1 mouse cellular context compared by ENCODE assay signal in genomic region chr6:134934305-134934704, GRCm38 (mm10).
TF ChIP-seq lines count a peak whose summit lies in the region.

No protein-coding gene starts in this region.

TF ChIP-seq in MEL, 35 proteins besides CTCF, POLR2A, EP300 and RAD21:
- TF ChIP-seq SIN3A (IDR thresholded peaks at IDR 0.05; ENCODE audit: low read length) (no peak), ZKSCAN1 (IDR thresholded peaks at IDR 0.05; ENCODE audit: low read depth, low read length) (no peak), E2F4 (IDR thresholded peaks at IDR 0.05; ENCODE audit: borderline replicate concordance, low read depth, low read length) (no peak), MAZ (IDR thresholded peaks at IDR 0.05; ENCODE audit: low read depth, low read length) (no peak), ZNF384 (IDR thresholded peaks at IDR 0.05; ENCODE audit: low read depth, low read length) (no peak), POLR2AphosphoS2 (IDR thresholded peaks at IDR 0.05; ENCODE audit: low read length) (no peak), USF2 (IDR thresholded peaks at IDR 0.05; ENCODE audit: borderline replicate concordance in 1 of 2, insufficient read depth in 1 of 2, low read depth in 1 of 2, low read length in 2 of 2) (no peak), TCF12 (IDR thresholded peaks at IDR 0.05; ENCODE audit: low read depth, low read length) (peak; percentile 21; the same call in 1 of the 2 replicates), ZC3H11A (IDR thresholded peaks at IDR 0.05; ENCODE audit: low read depth, low read length) (no peak), MXI1 (IDR thresholded peaks at IDR 0.05; ENCODE audit: low read depth, low read length) (no peak), TAL1 (IDR thresholded peaks at IDR 0.05; ENCODE audit: low read length) (peak; percentile 17; the same call in 1 of the 2 replicates), ZMIZ1 (IDR thresholded peaks at IDR 0.05; ENCODE audit: low read depth, low read length) (no peak), HCFC1 (IDR thresholded peaks at IDR 0.05; ENCODE audit: low read depth, low read length) (no peak)
